Mouse (Mus musculus) mammary gland, adult 2 months (tissue): ENCODE measurements around the gene Cenpt. TPM values are rescaled to one million over a fixed set of nuclear protein-coding genes. Genes with fewer than 3 reads are reported as not detected.

ENCODE experiments used
- polyA plus RNA-seq: library from polyadenylated mRNA; depleted of rRNA; stranded (reverse); fragments of >200 nt; gene quantifications from 2 replicates; pipeline ENCODE4 v1.2.3, GENCODE M21; 2012; ENCODE audit warnings: low replicate concordance; rRNA removed

Gene Cenpt
- 13.7 and 18.8 TPM in 2 replicates for polyA plus RNA-seq

GRCm38 (mm10) chr8:105853178-105853577, at the start of gene Cenpt:
TSS of gene Cenpt (minus strand) at chr8:105853278.

GRCm38 (mm10) chr8:105900180-105900940, 47.3 kb upstream of the Cenpt start, which contains the start of gene Pskh1:
TSS of gene Pskh1 (plus strand) at chr8:105900441.

GRCm38 (mm10) chr8:105893339-105893738, 40.3 kb upstream of the Cenpt start, which contains the start of gene Nrn1l:
TSS of gene Nrn1l (plus strand) at chr8:105893567.

GRCm38 (mm10) chr8:105880754-105881520, 27.9 kb upstream of the Cenpt start, which contains the start of gene Edc4:
TSS of gene Edc4 (plus strand) at chr8:105880881.

GRCm38 (mm10) chr8:105860143-105860981, 7.3 kb upstream of the Cenpt start, which contains the start of gene Nutf2:
TSS of gene Nutf2 (plus strand) at chr8:105860580.

GRCm38 (mm10) chr8:105854715-105855216, 1.7 kb upstream of the Cenpt start, which contains the start of gene Thap11:
TSS of gene Thap11 (plus strand) at chr8:105855132.

GRCm38 (mm10) chr8:105826861-105827848, 25.9 kb downstream of the Cenpt start, which contains the start of the genes Ranbp10 and Tsnaxip1:
TSS of gene Ranbp10 (minus strand) at chr8:105827350.
TSS of gene Tsnaxip1 (plus strand) at chr8:105827731.

Other genes with a start within 250 kb of the Cenpt start
- 27.0 and 36.9 TPM in 2 replicates for gene Ripor1, start 248.0 kb downstream of the Cenpt start, polyA plus RNA-seq
- gene Ctcf, start 216.7 kb downstream of the Cenpt start, polyA plus RNA-seq, result 11.3 and 19.0 TPM in 2 replicates
- gene Agrp, start 215.9 kb downstream of the Cenpt start, polyA plus RNA-seq, result 0.39 TPM in 1 of 2 replicates, not detected in the other
- gene Carmil2, start 167.0 kb downstream of the Cenpt start, polyA plus RNA-seq, result 13.1 and 40.2 TPM in 2 replicates
- gene Acd, start 152.2 kb downstream of the Cenpt start, polyA plus RNA-seq, result 55.9 TPM in 2 replicates
- gene Pard6a, start 152.1 kb downstream of the Cenpt start, polyA plus RNA-seq, result 19.0 and 20.4 TPM in 2 replicates
- 0.12 TPM in 1 of 2 replicates, not detected in the other for gene 4933405L10Rik, start 145.6 kb downstream of the Cenpt start, polyA plus RNA-seq
- 5.1 and 10.4 TPM in 2 replicates for gene Enkd1, start 145.1 kb downstream of the Cenpt start, polyA plus RNA-seq
- 7.4 and 11.3 TPM in 2 replicates for gene Gfod2, start 94.6 kb downstream of the Cenpt start, polyA plus RNA-seq
- 30.2 and 35.5 TPM in 2 replicates for gene Ranbp10, start 25.9 kb downstream of the Cenpt start, polyA plus RNA-seq
- not detected in 2 replicates for gene Tsnaxip1, start 25.5 kb downstream of the Cenpt start, polyA plus RNA-seq
- 47.9 and 76.8 TPM in 2 replicates for gene Thap11, start 1.9 kb upstream of the Cenpt start, polyA plus RNA-seq
- 16.7 and 34.9 TPM in 2 replicates for gene Nutf2, start 7.3 kb upstream of the Cenpt start, polyA plus RNA-seq
- gene Edc4, start 27.6 kb upstream of the Cenpt start, polyA plus RNA-seq, result 75.2 and 91.4 TPM in 2 replicates
- gene Nrn1l, start 40.3 kb upstream of the Cenpt start, polyA plus RNA-seq, result 2.1 and 5.6 TPM in 2 replicates
- 44.9 and 68.5 TPM in 2 replicates for gene Pskh1, start 47.2 kb upstream of the Cenpt start, polyA plus RNA-seq
- 3.0 and 3.2 TPM in 2 replicates for gene Ctrl, start 80.6 kb upstream of the Cenpt start, polyA plus RNA-seq
- gene Psmb10, start 85.2 kb upstream of the Cenpt start, polyA plus RNA-seq, result 155 and 284 TPM in 2 replicates
- gene Lcat, start 90.1 kb upstream of the Cenpt start, polyA plus RNA-seq, result 4.1 and 5.4 TPM in 2 replicates
- gene Slc12a4, start 112.8 kb upstream of the Cenpt start, polyA plus RNA-seq, result 43.9 and 52.9 TPM in 2 replicates
- gene Dpep3, start 126.2 kb upstream of the Cenpt start, polyA plus RNA-seq, result 0.67 and 0.73 TPM in 2 replicates
- gene Dus2, start 138.1 kb upstream of the Cenpt start, polyA plus RNA-seq, result 16.2 and 27.0 TPM in 2 replicates
- gene Dpep2nb, start 152.7 kb upstream of the Cenpt start, polyA plus RNA-seq, result not detected in 2 replicates
- gene Ddx28, start 158.6 kb upstream of the Cenpt start, polyA plus RNA-seq, result 10.0 and 17.6 TPM in 2 replicates
- gene Nfatc3, start 205.6 kb upstream of the Cenpt start, polyA plus RNA-seq, result 29.5 and 59.1 TPM in 2 replicates